Mouse (Mus musculus) layer of hippocampus, adult 9-10 months (tissue): ENCODE measurements around the gene Smim24.

ENCODE experiments used
- DNase-seq: peaks from one replicate; pipeline ENCODE4 v3.0.0; 2022; ENCODE audit warnings: low spot score

The Smim24 gene

GRCm38 (mm10) chr10:81392270-81392669, 581 bp upstream of the Smim24 start:
- no peak for DNase-seq

DNA sequence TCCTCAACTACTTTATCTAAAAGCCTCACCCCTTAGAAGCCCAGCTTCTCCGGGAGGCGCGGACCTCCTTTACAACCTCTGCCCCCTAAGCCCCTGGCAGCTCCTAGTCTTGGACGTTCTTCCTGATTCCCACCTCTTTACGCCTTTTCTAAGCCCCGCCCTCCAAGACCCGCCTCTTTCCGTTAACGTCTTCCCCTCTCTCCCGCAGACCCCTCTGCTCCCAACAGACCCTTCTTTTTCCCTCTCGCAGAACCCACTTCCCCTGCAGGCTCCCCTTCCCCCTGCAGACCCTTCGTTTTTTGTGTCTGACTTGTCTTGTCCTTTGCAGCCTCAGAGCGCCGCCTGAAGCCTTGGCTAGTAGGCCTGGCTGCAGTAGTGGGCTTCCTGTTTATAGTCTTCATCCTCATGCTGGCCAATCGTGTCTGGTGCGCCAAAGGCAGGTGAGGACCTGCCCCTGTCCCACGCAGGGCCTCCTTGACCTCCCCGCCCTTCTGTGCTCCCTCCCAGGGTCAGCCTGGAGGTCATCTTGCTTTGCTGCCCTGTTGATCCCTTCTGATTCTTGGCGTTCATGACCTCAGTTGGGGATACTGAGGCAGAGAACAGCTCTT, 709 bp downstream of the Smim24 start:
- DNase-seq, result no peak

DNA sequence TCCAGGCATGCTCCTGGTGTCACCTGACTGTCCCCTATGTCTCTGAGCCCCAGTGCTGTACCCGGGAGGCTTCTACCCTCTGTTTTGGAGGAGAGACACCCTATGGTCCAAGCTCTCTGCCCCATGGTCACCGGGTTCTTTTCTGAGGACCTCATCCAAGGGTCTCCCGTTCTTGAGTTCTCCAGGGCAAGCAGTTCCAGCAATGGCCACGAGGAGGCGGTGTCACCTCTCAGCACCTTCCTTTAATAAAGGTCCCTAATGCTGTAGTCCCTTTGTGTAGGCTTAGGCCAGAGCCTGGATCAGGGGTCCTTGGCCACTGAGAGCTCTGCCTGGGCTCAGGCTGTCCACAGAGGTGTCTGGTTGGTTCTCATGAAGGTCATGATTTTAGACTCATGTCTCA, 2.3 kb downstream of the Smim24 start:
- no peak for DNase-seq

- no peak for DNase-seq
Observed at GRCm38 (mm10) chr10:81395865-81396264, 3.0 kb downstream of the Smim24 start.

GRCm38 (mm10) chr10:81396749-81397148, 3.9 kb downstream of the Smim24 start:
- no peak for DNase-seq

- no peak for DNase-seq
Observed at GRCm38 (mm10) chr10:81399296-81399695, 6.4 kb downstream of the Smim24 start.

DNA sequence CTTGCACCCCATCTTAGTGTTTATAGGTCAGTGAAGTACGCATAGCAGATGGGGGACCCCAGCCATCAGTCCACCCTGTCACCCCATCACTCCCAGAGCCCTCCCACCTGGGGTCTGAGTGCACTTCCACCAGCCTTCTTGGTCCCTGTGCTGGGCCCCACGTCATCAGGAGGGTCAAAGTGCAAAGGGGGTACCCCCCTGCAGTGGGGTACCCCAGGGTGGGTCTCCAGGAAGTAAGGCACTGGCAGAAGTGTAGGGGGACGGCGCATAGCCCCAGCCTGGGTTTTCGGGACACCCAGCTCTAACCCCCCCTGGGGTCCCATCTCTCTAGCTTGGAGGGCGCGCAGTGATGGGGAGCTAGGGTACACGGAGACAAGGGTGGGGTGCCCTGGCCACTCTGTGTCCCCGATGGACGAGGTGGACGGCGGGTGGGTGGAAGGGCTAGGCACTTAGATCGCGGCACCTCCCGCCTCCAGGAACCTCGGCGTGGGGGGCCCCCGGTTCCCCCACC, 7.0 kb downstream of the Smim24 start:
- DNase-seq, result no peak

- DNase-seq, result no peak
Observed at GRCm38 (mm10) chr10:81400371-81401204, 7.7 kb downstream of the Smim24 start.

DNA sequence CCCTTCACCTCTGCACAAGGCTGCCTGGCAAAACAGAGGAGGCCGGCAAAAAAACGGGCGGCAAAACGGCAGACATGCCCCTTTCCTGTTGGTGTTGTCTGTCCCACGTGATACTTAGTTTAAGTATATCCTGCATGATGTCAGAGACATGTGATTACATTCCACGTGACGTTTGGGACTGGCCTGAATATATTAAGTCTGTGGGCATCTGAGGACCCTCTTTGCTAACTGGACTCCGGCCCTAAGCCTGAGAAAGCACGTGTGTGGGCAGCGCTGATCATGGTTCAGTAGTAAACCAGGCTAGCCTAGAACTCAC, 8.3 kb downstream of the Smim24 start:
- no peak for DNase-seq

DNA sequence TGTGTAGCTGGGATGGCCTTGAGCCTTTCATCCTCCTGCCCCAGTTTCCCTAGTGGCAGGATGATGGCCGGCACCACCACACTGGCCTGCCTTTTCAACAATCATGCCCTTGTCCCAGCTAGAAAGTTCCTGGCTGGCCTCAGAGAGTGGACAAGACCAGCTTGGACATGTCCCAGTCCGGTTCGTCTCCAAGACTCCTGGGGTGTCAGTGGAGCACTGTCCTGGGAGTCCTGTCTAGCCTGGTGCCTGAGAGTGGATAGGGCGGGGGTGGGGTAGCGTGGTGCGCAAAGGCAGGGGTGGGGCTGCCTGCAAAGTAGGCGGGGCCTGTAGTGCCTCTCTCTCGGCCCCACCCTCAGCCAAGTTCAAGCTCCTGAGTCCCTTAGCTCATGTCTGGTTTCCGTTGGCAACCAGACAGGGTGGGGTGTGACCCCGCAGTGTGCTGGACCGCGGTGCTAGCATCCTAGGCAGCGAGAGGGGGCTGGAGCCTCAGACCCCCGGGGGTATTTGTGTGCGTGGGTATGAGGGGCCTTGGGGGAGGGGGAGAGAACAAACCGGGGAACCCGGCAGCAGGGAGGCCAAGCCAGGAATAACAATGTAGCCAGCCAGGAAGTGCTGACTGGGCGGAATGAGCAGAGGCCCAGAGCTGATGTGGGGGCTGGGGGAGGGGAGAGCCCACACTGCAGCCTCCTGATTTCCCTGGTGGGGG, 8.8 kb downstream of the Smim24 start:
- DNase-seq, result no peak

- no peak for DNase-seq
Observed at GRCm38 (mm10) chr10:81402227-81402765, 9.4 kb downstream of the Smim24 start.

DNA sequence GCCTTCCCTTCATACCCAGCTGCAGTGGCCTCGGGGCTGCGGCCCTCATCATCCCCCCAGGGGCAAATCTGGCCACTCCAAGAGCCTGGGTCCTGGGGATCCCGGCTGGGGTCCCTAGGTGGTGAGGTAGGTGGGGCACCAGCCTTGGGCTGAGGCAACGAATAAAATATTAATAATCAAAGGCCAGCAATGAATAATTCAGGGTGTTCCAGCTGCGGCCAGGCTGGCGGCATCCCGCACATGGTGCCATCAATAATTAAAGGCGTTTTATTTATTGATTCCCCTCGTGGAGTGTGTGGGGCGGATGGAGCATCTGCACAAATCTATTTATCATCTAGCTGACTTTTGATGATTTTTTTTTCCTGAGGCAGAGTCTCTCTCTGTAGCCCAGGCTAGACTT, 10.7 kb downstream of the Smim24 start:
- no peak for DNase-seq

DNA sequence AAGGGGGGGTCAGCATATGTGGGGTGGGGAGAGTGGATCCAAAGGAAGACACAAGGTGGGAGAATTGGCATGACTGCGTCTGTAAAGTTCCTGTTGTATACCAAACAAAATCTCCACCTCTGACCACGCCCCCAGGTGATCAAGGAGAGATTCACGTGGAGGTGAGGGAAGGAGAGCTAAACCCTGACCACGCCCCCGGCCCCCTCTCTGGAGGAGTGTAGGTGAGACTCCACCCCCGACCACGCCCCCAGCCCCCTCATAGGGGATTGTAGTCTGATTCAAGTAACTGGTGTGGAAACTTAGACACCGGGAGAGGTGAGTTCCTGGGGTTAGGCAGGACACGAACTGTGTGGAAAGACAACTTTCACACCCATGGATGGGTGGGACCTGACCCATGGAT, 11.2 kb downstream of the Smim24 start:
- no peak for DNase-seq

- no peak for DNase-seq
Observed at GRCm38 (mm10) chr10:81404720-81405119, 11.9 kb downstream of the Smim24 start.

GRCm38 (mm10) chr10:81405588-81406201, 12.8 kb downstream of the Smim24 start:
- DNase-seq, result no peak

DNA sequence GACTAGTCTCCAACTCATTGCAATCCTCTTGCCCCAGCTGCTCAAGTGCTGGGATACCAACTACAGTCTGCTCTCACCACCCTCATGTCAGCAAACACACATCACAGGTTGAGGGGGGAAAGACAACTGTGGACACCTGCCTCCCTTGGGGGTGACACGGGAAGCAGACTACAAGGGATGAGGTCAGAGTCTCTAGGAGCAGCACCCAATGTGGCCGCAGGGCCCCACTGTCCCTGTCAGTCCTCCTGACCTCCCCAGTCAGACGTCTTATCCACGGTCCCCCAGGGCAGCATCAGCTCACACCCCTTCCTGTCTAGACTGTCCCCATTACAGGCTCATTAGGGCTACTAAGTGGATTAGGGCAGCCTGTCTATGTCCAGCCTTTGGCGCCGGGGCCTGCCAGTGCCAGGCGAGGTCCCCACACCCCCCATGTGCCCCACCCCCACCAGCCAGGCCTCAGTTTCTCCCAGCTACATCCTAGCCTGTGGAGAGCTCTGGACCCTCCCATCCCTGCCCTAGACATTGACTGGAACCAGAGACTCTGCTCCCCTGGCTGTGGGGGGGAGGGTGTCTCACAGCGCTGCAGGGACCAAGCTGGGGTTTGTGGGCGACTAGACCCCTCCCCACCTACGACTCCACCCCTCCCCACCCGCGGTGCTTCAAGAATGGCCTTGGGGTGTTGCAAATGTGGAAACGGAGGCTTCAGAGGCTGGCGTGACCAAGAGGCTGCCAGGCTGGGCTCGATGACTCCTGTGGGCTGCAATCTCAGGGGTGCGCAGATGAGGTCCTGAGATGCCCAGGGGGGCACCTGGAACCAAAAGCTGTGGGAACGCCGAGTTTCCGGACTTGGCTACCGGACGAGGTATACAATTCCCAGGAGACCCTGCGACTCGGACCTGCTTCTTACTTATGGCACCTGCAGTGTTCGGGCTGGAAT, 13.9 kb downstream of the Smim24 start:
- DNase-seq, result no peak

DNA sequence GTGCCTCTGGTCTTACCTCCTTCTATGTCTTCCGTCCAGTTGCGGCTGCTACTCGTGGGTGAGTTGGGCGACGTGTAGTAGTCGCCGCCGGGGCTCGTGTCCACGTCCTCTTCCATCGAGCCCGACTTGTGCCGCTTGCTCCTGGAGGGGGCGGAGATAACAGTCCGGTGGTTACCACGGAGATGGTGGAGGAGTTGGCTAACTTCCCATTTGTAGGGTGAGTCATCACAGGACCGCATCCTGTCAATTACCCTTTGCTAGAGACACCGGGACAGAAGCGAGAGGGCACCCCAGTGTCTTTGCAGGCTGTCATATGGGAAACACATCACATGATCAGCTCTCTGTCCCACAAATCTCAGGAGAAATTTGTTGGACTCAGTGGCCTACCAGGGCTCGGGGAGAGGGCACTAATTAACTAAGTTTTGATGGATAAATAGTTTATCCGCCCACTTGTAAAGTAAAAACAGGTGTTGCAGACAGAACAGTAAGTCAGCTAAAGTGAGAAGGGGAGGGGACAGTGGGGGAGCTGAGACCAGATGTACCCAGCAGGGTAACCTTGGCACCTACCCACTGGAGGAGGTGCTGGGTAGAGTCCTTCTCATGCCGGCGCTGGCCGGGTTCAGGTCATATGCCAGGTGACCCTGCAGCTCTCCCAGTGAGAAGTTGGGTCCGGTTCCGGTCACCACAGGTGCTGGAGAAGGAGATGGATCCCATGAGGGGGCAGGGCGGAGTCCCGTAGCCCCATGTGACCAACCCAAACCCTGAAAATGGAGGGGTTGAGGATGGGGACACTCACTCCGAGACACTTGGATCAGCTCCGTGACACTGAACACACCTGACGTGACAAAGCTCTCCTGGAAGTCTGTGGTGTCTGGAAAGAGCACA, 14.9 kb downstream of the Smim24 start:
- no peak for DNase-seq

- no peak for DNase-seq
Observed at GRCm38 (mm10) chr10:81408424-81408729, 15.5 kb downstream of the Smim24 start.

DNA sequence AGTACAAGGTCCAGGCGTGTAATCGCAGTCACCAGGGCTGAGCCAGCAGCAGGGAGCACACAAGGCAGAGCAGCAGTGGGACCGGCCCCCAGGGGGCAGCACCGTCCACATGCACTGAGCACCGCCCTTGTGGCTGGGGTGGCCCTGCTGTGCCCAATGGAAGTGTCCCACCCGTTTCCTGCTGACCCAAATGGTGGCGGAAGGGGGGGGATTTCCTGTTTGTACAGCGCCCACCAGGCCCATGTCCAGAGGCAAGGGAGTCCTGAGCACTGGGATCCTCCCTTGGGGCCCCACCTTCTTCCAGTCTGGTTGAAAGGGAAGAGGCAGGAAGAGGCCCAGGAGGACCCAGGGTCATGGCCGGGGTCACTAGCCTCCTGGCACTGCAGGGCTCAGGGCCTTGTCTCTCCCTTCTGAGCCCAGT, 16.0 kb downstream of the Smim24 start:
- DNase-seq, result no peak

DNA sequence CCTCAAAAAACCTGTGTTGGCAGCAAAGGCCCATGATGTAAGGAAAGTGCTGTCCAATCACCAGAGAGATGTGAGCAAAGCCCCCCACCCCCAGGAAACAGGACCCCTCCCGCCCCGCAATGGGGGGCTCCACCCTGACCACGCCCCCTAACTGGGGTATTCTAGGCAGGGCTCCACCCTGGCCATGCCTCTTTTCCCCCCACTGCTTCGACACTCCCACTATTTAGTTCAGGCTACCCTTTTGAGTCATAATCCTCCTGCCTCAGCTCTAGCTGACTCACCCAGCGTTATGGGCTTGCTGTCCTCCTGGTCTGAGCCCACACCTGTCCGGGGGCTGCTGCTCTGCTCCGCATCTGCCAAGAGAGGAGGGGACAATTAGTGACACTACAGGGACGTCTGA, 16.5 kb downstream of the Smim24 start:
- DNase-seq, result no peak
